Mouse (Mus musculus) MN1 (cell line): ENCODE data around the gene Olfr44.

ENCODE experiments used
- DNase-seq: peaks from one replicate; pipeline ENCODE4 v3.0.0-alpha.2; 2016; ENCODE audit warnings: low spot score

Gene Olfr44

GRCm38 (mm10) chr9:39493895-39494294, at the start of gene Olfr44:
Gene Olfr44 (minus strand): TSS chr9:39493995.
- no peak for DNase-seq

GRCm38 (mm10) chr9:39523616-39524285, 30.0 kb upstream of the Olfr44 start:
- DNase-seq: no peak

- no peak for DNase-seq
Observed at GRCm38 (mm10) chr9:39518595-39518994, 24.8 kb upstream of the Olfr44 start.

- no peak for DNase-seq
Observed at GRCm38 (mm10) chr9:39515531-39515930, 21.7 kb upstream of the Olfr44 start, which contains the start of gene Olfr957. Gene Olfr957 (minus strand): TSS chr9:39515809.

- DNase-seq: no peak
Observed at GRCm38 (mm10) chr9:39509412-39509811, 15.6 kb upstream of the Olfr44 start.

GRCm38 (mm10) chr9:39508998-39509397, 15.2 kb upstream of the Olfr44 start:
- DNase-seq: peak; percentile 68

- DNase-seq: no peak
Observed at GRCm38 (mm10) chr9:39471844-39472243, 22.0 kb downstream of the Olfr44 start, which contains the start of gene Olfr955. Gene Olfr955 (minus strand): TSS chr9:39471944.

GRCm38 (mm10) chr9:39456401-39456800, 37.4 kb downstream of the Olfr44 start, which contains the start of gene Olfr954:
Gene Olfr954 (plus strand): TSS chr9:39456701.
- DNase-seq: no peak
